Mouse (Mus musculus): ENCODE measurements around the gene Acsl1.

DNA sequence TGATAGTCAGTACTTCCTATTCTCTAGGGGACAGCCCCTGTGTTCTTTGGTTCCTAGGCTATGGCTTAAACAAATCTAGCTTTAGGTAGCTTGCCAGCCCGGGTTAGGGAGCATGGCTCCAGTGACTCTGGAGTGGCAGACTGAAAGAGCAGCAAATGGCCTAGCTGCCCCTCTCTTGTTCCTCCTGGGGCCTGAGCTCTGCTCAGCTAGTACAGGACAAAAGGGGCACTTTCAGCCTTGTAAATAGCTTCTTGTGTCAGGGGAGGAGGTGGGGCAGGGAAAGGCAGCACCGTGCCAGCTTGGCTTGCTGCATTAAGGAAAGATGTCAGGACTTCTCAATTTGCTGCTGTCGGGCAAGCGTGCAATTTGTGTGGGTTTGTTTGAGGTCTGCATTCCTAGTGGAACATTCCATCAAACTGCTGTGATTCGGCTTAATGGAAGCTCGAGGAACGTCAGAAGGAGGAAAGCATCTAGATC, 17.3 kb downstream of the Acsl1 start:
- TF ChIP-seq CTCF (IDR thresholded peaks at IDR 0.05; ENCODE audit: low read depth) (no peak), EP300 (IDR thresholded peaks at IDR 0.05; ENCODE audit: low read depth) (no peak)
